Mouse (Mus musculus) embryo, embryonic 11 days (tissue): ENCODE data around the gene Tmprss7.

Source experiments
- DNase-seq: peaks from one replicate; pipeline ENCODE4 v3.0.0-alpha.2; 2015

Gene Tmprss7

DNA sequence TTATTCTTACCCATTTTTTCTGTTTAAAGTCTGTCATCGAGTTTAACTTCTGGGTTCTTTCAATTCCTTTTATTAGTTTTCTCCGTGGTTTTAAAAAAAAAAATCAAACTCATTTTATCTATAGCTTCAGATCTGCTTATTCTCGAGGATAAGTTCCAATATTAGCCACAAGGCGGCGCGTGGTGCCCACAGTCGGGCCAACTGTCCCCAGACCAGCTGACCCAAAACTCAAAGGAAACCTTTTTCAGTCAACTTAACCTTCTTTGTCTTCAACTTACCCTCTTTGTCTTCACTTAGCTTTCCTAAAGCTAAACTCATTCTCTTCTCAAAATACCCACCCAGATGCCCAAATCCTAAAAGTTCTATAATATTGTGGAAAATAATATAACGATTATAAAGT is 8.6 kb downstream of the Tmprss7 start:
- DNase-seq: peak; percentile 81

GRCm38 (mm10) chr16:45676462-45676861 is 17.0 kb downstream of the Tmprss7 start:
- peak; percentile 47 for DNase-seq

DNA sequence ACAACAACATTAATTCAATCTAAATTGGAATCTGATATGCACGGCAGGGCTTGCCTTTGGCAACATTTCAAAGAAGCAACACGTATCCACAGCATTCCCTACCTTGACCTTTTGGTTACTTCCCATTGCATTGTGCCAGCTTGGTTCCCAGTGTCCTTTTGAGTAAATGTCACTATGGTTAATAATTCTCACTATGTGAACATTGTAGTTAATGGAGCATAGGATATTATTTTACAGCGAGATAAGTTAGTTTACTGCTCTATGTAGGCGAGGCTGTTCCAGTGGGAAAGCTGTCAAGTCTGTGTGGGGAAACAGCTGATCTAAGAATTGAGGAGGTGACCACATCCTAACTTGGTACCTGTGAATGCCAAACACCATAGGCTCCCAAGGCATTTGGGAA is 23.5 kb downstream of the Tmprss7 start:
- no peak for DNase-seq

DNA sequence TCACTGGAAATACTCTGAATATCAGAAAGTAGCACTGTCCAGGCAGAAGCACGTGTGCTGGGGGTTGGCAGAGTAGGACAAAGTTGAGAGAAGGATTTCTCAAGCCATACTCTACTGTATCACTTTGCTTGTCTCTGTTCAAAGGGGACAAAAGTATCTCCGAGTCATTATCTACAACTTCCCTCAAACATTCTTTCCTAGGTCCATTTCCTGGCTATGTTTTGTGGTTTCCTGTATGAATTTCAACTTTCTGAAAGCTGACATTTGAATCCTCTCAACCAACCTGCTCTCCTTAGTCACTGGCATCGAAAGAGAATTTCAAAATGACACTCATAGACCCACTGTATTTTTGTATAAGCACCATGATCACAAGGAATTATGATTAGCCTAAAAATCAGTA is 25.3 kb downstream of the Tmprss7 start:
- DNase-seq: no peak

DNA sequence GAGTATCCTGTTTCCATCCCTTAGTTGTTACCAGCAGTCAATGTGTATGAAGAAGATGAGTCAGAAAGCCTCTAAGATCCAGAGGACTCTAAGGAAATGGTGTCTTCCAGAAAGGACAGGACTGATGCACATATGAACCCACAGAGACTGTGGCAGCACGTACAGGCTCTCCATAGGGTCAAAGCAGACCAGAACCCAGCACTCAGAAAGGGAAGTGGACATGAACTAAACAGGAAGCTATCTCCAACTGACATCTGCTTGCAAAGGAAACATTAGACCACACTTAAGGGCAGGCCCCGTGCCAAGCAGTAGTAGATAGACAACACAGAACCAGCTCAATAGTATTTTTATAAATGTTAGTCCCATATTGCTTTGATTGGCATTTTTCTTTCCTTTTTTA is 27.3 kb downstream of the Tmprss7 start:
- DNase-seq: no peak

- DNase-seq: no peak
Observed at GRCm38 (mm10) chr16:45662381-45662780, 31.1 kb downstream of the Tmprss7 start.

DNA sequence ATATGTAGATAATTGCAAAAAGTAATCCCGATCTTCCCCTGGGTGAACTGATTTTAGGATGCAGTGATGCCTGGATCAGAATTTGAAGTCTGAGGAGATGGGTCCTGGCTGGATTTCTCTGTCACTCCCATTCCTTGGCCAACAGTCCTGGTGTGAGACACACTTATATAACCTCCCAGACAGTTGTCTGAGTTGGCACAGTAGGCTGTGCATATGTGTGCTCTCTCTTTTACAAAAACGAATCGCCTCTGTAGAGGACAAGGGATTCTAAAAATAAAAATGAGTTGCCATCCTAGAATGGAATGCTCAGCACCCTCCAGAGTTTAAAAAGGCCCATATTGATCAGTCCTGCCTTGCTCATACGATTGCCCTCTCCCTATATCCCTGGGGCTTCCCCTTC is 33.9 kb downstream of the Tmprss7 start:
- DNase-seq: no peak

DNA sequence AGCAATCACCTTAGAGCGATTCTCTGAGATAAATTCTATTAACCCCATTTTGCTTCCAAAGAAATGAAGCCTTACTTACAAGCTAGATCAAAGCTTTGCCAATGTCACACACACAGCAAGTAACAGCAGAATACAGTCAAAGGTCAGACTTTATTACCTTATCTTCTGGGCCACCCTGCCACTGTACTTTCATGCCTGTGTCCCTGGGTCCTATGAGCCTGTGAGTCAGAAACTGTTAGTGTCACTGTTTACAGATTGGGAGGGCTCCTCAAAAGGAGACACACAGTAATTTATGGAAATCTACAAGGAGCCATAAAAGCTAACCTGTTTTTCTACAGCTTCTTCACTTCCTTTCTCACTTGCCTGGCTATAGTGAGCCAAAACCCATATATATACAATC is 35.2 kb downstream of the Tmprss7 start:
- DNase-seq: no peak

GRCm38 (mm10) chr16:45657574-45658159 is 35.8 kb downstream of the Tmprss7 start:
- DNase-seq: no peak

GRCm38 (mm10) chr16:45654465-45654864 is 39.0 kb downstream of the Tmprss7 start:
- DNase-seq: no peak

DNA sequence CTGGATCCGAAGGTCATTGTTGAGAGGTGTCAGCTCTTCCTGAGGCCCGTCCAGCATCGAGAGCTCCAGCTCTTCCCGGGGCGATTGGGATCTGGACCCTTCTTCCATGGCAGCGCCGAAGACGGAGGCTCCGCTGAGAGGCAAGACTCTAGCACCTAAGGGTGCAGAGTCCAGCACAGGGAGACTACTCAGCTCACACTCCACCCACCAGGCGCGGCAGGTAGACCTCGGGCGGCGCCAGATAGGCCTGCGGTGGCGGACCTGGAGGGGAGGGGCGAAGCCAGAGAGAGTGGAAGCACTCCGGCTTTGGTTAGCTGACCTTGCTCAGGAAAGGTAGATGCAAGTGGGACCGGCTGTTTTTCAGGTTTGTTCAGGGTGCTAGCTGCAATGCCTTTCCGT is 39.5 kb downstream of the Tmprss7 start, which contains the start of gene BC016579:
BC016579 (minus strand) TSS at position 135 of the 399 bp plus-strand sequence.
- DNase-seq: peak; percentile 9

DNA sequence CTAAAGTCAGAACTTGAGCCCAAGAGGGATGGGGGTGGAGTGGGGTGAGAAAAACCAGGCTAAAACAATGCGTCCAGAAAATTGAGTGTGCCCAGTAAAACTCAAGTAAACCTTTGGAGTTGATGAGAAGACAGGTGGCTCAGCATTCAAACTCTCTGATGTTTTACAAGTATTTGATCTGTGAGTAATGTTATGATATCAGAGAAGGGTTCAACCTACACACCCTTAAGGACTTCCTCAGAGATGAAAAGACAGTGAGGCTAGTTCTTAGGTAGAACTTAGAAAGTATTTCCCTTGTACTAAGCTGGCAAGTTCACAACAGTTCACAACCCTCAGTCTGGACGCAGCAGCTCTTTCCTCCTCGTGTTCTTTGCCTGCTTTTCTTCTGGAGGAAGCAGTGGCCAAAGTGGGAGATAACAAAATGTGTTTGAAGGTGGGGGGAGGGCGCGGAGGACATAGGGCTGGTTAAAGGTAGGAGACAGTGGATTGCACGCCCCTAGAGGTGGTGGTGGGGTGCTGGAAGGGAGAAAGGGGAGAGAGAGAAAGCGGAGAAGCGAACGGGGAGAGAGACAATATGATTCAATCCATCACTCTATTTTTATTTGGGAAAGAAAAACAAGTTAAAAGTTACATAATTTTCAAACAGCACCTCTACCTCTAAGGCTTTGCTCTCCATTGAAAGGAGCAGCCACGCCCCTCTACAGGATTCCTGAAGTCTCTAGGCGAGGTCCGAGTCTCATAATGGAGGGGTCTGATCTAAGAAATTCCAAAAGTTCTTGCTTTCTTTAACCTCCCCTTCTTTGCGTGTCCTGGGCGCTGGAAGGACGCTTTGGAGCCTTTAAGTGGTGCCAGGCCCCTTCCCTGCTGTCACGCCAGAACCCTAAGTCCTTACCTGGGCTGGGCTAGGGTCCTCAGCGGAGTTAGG is 40.2 kb downstream of the Tmprss7 start:
- no peak for DNase-seq

GRCm38 (mm10) chr16:45651497-45651896 is 42.0 kb downstream of the Tmprss7 start:
- no peak for DNase-seq

DNA sequence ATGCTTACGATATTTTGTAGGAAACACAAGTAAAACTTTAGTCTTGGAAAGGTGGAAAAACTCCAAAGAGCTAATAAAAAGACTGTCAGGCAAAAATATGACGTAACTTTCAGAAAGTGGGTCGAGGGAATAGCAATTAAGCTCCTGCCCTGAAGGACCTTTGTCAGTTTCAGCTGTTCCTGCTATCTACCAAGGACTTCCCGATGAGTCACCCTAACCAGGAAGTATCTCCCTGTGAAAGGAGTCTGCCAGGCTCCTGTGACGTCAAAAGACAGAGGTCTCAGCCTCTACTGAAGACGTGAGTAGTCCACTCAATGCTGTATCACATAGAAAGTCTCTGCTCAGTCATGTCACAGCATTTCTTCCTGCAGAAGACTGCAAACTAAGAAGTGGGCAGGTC is 49.1 kb downstream of the Tmprss7 start:
- DNase-seq: no peak

GRCm38 (mm10) chr16:45643944-45644343 is 49.5 kb downstream of the Tmprss7 start:
- no peak for DNase-seq

DNA sequence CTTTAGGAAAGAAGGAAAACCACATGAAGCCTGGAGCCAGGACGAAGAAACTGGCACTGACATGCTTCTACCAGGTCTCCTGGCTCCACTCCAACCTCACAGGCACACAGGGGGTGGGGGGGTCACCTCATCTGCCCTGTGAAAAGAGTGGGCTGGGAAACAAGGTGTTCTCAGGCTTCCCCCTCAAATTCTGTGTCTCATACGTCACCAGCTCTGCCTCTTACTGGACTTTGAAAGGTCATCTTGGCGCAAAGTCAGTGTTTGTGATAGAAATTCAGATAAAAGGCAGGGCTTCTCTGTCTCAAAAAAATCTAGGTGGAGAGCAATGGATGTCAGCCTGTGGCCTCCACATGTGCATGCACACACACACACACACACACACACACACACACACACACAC is 52.2 kb downstream of the Tmprss7 start:
- no peak for DNase-seq

DNA sequence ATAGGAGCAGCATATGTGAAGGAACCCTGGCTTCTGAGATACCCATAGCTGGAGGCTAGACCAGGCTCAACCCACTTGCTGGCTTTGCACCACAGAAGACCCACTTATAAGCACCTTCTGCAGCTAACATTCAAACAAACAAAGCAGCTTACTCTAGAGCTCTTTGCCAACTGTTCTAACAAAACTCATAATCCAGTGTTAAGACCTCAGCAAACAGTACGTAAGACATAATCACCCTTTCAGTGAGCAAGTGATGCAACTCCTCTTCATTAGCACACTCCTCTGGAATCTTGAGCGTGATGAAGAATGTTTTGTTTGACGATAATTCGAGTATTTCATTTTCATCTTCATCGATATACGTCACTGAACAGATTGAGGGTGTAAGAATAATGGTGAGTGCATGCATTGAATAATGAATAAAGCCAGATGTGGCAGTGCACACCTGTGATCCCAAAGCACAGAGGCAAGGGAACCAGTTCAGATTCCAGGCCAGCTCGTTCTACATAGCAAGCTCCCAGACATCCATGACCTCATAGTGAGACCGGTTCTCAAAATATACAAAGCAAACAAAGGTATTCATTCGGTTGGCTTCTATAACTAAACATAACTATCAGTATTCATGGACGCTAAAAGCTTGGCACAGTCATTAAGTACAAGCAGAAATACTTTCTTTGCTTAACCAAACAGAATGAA is 53.2 kb downstream of the Tmprss7 start:
- no peak for DNase-seq

DNA sequence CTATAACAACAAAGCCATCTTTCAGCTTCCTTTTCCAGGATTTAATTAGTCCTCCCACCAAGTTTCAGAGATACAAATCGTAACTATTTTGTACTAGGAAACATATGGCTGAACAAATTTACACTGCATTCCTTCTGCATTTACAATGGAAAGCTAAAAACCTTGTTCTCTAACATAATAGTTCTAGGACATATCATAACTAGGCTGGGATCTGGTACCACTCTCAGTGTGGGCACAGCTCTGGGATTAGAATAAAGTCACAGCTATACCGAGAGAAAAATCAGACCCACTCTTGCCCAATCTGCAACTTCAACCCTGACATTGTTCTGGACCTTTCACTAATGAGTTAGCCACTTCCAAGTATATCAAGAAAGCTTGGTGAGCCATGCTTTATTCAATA is 57.6 kb downstream of the Tmprss7 start:
- no peak for DNase-seq

- DNase-seq: no peak
Observed at GRCm38 (mm10) chr16:45632420-45632819, 61.0 kb downstream of the Tmprss7 start.

- peak; percentile 81 for DNase-seq
Observed at GRCm38 (mm10) chr16:45630347-45630960, 63.0 kb downstream of the Tmprss7 start.

DNA sequence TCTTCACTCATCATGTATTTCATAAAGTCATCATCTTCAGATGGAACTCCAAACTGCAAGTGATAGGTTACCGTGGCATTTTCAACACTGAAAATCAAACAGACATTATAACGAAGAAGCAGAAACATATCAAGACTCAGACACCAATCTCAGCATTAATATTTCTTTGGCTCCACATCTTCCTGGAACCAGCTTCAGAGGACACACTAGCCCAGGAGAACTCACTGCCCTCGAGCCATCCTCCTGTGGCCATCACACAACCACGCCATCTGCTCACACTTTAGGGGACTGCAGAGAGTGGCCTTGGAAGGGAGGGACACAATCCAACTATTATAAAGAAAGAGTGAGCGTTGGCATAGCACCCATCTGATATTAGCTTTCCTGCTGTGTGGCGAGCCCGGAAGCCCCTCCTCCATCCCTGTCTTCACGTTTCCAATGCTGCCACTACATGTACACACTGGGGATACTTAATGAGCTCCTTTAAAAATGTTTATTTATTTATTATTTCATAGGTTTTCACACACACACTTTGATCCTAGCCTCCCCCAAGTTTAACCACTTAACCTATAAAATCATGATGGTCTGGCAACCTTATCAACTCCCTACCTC is 63.9 kb downstream of the Tmprss7 start:
- no peak for DNase-seq

DNA sequence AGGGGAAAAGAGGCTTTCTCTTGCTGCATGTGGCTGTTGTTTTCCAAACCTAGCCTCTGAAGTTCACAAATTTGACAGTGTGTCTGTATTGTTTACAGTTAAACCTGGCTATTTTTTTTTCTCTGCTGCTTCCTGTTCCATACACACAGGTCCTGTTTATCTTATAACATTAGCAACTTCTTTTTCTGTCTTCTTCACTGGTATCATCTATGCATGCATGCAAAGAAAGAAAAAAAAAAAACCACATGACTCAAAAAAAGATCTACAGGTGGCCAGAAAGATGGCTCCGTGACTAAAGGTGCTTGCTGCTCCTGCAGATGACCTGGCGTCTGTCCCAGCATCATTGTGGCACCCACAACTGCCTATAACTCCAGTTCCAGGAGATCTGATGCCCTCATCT is 68.1 kb downstream of the Tmprss7 start:
- DNase-seq: no peak

GRCm38 (mm10) chr16:45624791-45625190 is 68.7 kb downstream of the Tmprss7 start:
- no peak for DNase-seq
